Mouse (Mus musculus) C2C12 (cell line): ENCODE measurements around the gene Cd209g. TPM values are rescaled to one million over a fixed set of nuclear protein-coding genes. Genes with fewer than 3 reads are reported as not detected.

ENCODE experiments used
- H3K27me3 ChIP-seq: one replicate; pipeline ENCODE4 v1.6.1; 2011; ENCODE audit not compliant: control insufficient read depth, insufficient read depth, insufficient read length
- H3K36me3 ChIP-seq: one replicate; pipeline ENCODE4 v1.6.1; 2011; ENCODE audit not compliant: control insufficient read depth, insufficient read depth
- H3K4me3 ChIP-seq: one replicate; pipeline ENCODE4 v1.5.1; 2011; ENCODE audit warnings: mild to moderate bottlenecking, control low read depth; ENCODE audit not compliant: poor library complexity, insufficient read depth, severe bottlenecking
- H3K79me2 ChIP-seq: one replicate; pipeline ENCODE4 v1.6.1; 2011; ENCODE audit not compliant: control insufficient read depth, insufficient read depth
- H3K79me3 ChIP-seq: one replicate; pipeline ENCODE4 v1.6.1; 2011; ENCODE audit warnings: low read depth, control low read depth
- H3ac ChIP-seq: one replicate; pipeline ENCODE3; 2011; ENCODE audit warnings: low read depth; ENCODE audit not compliant: control insufficient read depth, insufficient read length
- CEBPB ChIP-seq: IDR thresholded peaks from one replicate; pipeline ENCODE4 v1.6.1; 2011; ENCODE audit warnings: low read depth, mild to moderate bottlenecking, control low read depth, moderate library complexity
- CTCF ChIP-seq: IDR thresholded peaks from one replicate; pipeline ENCODE4 v1.5.1; 2011; ENCODE audit not compliant: control insufficient read depth, insufficient read depth, insufficient read length
- FOSL1 ChIP-seq: IDR thresholded peaks from one replicate; pipeline ENCODE4 v1.8.0; 2011; ENCODE audit warnings: mild to moderate bottlenecking, low read length; ENCODE audit not compliant: poor library complexity, insufficient read depth, severe bottlenecking
- MAX ChIP-seq: IDR thresholded peaks from one replicate; pipeline ENCODE4 v1.6.1; 2011; ENCODE audit warnings: mild to moderate bottlenecking, control low read depth
- MYOD1 ChIP-seq: IDR thresholded peaks from one replicate; pipeline ENCODE4 v1.6.1; 2011; ENCODE audit warnings: low read depth; ENCODE audit not compliant: control insufficient read depth, insufficient read length
- MYOG ChIP-seq: IDR thresholded peaks from one replicate; pipeline ENCODE4 v1.6.1; 2011; ENCODE audit not compliant: control insufficient read depth, insufficient read length; ENCODE audit errors: extremely low read depth
- USF1 ChIP-seq: IDR thresholded peaks from one replicate; pipeline ENCODE4 v1.6.1; 2011; ENCODE audit warnings: low read depth, mild to moderate bottlenecking, control low read depth, moderate library complexity
- polyA plus RNA-seq: library from polyadenylated mRNA; unstranded; fragments of >200 nt; fragmentation: generic; extraction: Trizol; gene quantifications from one replicate; pipeline ENCODE4 v1.2.1, GENCODE M21; 2012; ENCODE audit warnings: missing spikeins

The Cd209g gene
- polyA plus RNA-seq, 1 experiment: not detected

- no peaks in the 10 kb centered on the region for H3K36me3 ChIP-seq
- no peaks in the 10 kb centered on the region for H3K79me2 ChIP-seq
- TF ChIP-seq USF1: no peak
- TF ChIP-seq MAX: no peak
- TF ChIP-seq FOSL1: no peak
- H3K4me3 ChIP-seq: no peak overlapping the region
- H3K79me3 ChIP-seq: no peaks in the 10 kb centered on the region
- H3ac ChIP-seq: no peak overlapping the region
- no peaks in the 10 kb centered on the region for H3K27me3 ChIP-seq
Observed at GRCm38 (mm10) chr8:4172486-4172885, 38.6 kb downstream of the Cd209g start.

GRCm38 (mm10) chr8:4174018-4174417, 40.1 kb downstream of the Cd209g start:
- H3K36me3 ChIP-seq: no peaks in the 10 kb centered on the region
- H3K4me3 ChIP-seq: no peak overlapping the region
- TF ChIP-seq MYOG (no peak), CEBPB (no peak), CTCF (no peak), USF1 (no peak), MYOD1 (no peak), MAX (no peak), FOSL1 (no peak)
- H3K27me3 ChIP-seq: no peaks in the 10 kb centered on the region
- H3K79me3 ChIP-seq: no peaks in the 10 kb centered on the region
- H3ac ChIP-seq: no peak overlapping the region
- H3K79me2 ChIP-seq: no peaks in the 10 kb centered on the region

- Histone ChIP-seq H3K79me2 (no peaks in the 10 kb centered on the region), H3K4me3 (no peak overlapping the region), H3K27me3 (no peaks in the 10 kb centered on the region), H3K79me3 (no peaks in the 10 kb centered on the region), H3ac (no peak overlapping the region), H3K36me3 (no peaks in the 10 kb centered on the region)
- TF ChIP-seq CTCF (no peak), FOSL1 (no peak), MYOG (no peak), CEBPB (no peak), MAX (no peak), MYOD1 (no peak), USF1 (no peak)
Observed at GRCm38 (mm10) chr8:4183409-4183808, 49.5 kb downstream of the Cd209g start.

GRCm38 (mm10) chr8:4186151-4186550, 52.3 kb downstream of the Cd209g start:
- TF ChIP-seq MAX: no peak
- no peak for TF ChIP-seq USF1
- no peak for TF ChIP-seq MYOG
- no peak for TF ChIP-seq MYOD1
- no peak for TF ChIP-seq CTCF
- TF ChIP-seq CEBPB: no peak
- no peak for TF ChIP-seq FOSL1
- Histone ChIP-seq H3ac (no peak overlapping the region), H3K79me3 (no peaks in the 10 kb centered on the region), H3K27me3 (no peaks in the 10 kb centered on the region), H3K79me2 (no peaks in the 10 kb centered on the region), H3K4me3 (no peak overlapping the region), H3K36me3 (no peaks in the 10 kb centered on the region)

Other genes with a start within 250 kb of the Cd209g start
- not detected for gene Cd209b, start 207.3 kb upstream of the Cd209g start, polyA plus RNA-seq
- 0.02 TPM for gene Cd209c, start 179.4 kb upstream of the Cd209g start, polyA plus RNA-seq
- gene Cd209f, start 28.3 kb upstream of the Cd209g start, polyA plus RNA-seq: not detected
- gene Evi5l, start 32.5 kb downstream of the Cd209g start, polyA plus RNA-seq: 11.6 TPM
- gene Prr36, start 83.4 kb downstream of the Cd209g start, polyA plus RNA-seq: 0.18 TPM
- gene Lrrc8e, start 92.7 kb downstream of the Cd209g start, polyA plus RNA-seq: 1.7 TPM
- gene Map2k7, start 104.6 kb downstream of the Cd209g start, polyA plus RNA-seq: 33.5 TPM
- gene Gm49320, start 104.8 kb downstream of the Cd209g start, polyA plus RNA-seq: 0.11 TPM
- 0.59 TPM for gene Tgfbr3l, start 114.1 kb downstream of the Cd209g start, polyA plus RNA-seq
- gene Snapc2, start 119.0 kb downstream of the Cd209g start, polyA plus RNA-seq: 44.1 TPM
- 45.0 TPM for gene Ctxn1, start 125.2 kb downstream of the Cd209g start, polyA plus RNA-seq
- 38.0 TPM for gene Timm44, start 141.8 kb downstream of the Cd209g start, polyA plus RNA-seq
- 6.0 TPM for gene Ccl25, start 191.1 kb downstream of the Cd209g start, polyA plus RNA-seq
- gene Elavl1, start 191.3 kb downstream of the Cd209g start, polyA plus RNA-seq: 63.8 TPM